Mouse (Mus musculus) cerebellum, adult 9-11 months (tissue): Measurements from ENCODE around the gene Gm8279.
"Not testable (repeated sequence)": the region's sequence is repeated elsewhere in the genome, so short reads cannot be mapped to it uniquely, and the experiment has no call there.

Experiments
- DNase-seq: peaks from one replicate; pipeline ENCODE4 v3.0.0; 2022

Gm8279 gene

GRCm38 (mm10) chr14:5131219-5131618, at the start of gene Gm8279:
Gm8279 (plus strand) TSS chr14:5131519.
- DNase-seq = not testable (repeated sequence)

DNA sequence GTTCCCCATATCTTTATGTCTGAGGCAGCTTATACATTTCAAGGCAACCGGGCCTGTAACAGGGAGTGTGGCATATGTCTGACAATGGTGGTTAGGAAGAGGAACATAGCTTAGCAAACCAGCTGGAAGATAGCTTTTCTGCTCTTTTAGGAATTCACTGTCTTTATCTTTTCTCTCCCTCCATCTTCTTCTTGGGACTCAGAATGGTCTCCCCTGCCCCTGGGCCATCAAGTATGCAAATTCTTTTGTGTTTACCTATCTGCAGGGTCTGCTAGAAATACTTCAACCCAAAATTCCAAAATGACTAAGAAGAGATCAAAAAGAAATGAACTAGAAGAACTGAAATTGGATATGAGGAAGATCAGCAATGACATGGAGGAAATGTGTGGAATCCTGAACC, 32.9 kb downstream of the Gm8279 start, which contains the start of gene Gm3317:
TSS of gene Gm3317 (plus strand) at position 301 of the 400 bp plus-strand sequence.
- not testable (repeated sequence) for DNase-seq

GRCm38 (mm10) chr14:5185493-5185892, 54.2 kb downstream of the Gm8279 start, which contains the start of gene Gm8271:
Gm8271 (plus strand) TSS chr14:5185793.
- not testable (repeated sequence) for DNase-seq
